Mouse (Mus musculus): ENCODE results near the gene Aifm3. TPM values are rescaled to one million over a fixed set of nuclear protein-coding genes. Genes with fewer than 3 reads are reported as not detected.
A peak's percentile ranks its signal among the peaks of the same experiment; 100 is the strongest.
"Not testable (repeated sequence)": the region's sequence is repeated elsewhere in the genome, so short reads cannot be mapped to it uniquely, and the experiment has no call there.

Aifm3 gene
- polyA plus RNA-seq, 1 experiment from 2014 or later: 13.6 TPM

DNA sequence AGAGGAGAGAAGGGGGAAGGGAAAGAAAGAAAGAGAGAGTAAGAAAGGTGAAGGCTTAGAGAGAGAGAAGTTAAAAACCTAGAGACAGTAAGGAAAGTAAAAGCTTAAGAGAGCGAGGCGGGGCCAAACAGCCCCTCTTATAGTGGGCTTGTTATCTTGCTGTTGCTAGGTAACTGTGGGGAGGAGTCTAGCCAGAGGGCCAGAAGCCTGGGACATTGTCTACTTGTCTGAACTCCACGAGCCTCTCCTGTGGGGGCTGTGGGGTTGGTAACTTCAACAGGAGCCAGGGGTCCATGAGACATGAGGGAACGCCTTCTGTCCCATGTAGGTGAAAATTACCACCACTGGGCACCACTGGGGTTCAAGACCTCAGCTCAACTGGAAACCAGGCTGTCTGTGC lies 65.3 kb downstream of the Aifm3 start:
- WGBS: 12% methylated on average over 4 of the region's 4 CpGs
- not testable (repeated sequence) for H3K4me3 ChIP-seq (ENCODE audit: low read depth, low read length)
- peak overlapping the region; percentile 9 for H3K27ac ChIP-seq (ENCODE audit: low read length)

GRCm38 (mm10) chr16:17556180-17556579 lies 66.8 kb downstream of the Aifm3 start:
- WGBS: 93% methylated on average over 4 of the region's 4 CpGs
- Histone ChIP-seq H3K4me2 (ENCODE audit: low read length) (no peak overlapping the region), H3K27ac (ENCODE audit: low read length) (no peak overlapping the region), H3K4me3 (ENCODE audit: low read depth, low read length) (no peak overlapping the region), H3K9ac (ENCODE audit: low read depth, low read length) (no peak overlapping the region), H3K4me1 (ENCODE audit: control insufficient read depth, insufficient read depth, low read length) (peaks cover 17% of the 10 kb centered on the region), H3K27me3 (ENCODE audit: control insufficient read depth, insufficient read depth, low read depth, low read length) (no peaks in the 10 kb centered on the region; the same call in 1 of the 2 replicates), H3K36me3 (ENCODE audit: control insufficient read depth, insufficient read depth, low read length) (no peaks in the 10 kb centered on the region), H3K9me3 (replicated peaks; ENCODE audit: control insufficient read depth, low read length, poor library complexity, severe bottlenecking) (no peaks in the 10 kb centered on the region)
- ATAC-seq: no peak

More for the DNA sequence above, 65.3 kb downstream of the Aifm3 start:
- ATAC-seq; H3K9ac ChIP-seq (ENCODE audit: low read depth, low read length); H3K9me3 ChIP-seq (replicated peaks; ENCODE audit: control insufficient read depth, low read length, poor library complexity, severe bottlenecking); H3K36me3 ChIP-seq (ENCODE audit: control insufficient read depth, insufficient read depth, low read length); H3K4me2 ChIP-seq (ENCODE audit: low read length); H3K27me3 ChIP-seq (ENCODE audit: control insufficient read depth, insufficient read depth, low read depth, low read length): not testable (repeated sequence)
- peaks cover 15% of the 10 kb centered on the region; the same call in 1 of the 2 replicates for H3K4me1 ChIP-seq (ENCODE audit: control insufficient read depth, insufficient read depth, low read length)

DNA sequence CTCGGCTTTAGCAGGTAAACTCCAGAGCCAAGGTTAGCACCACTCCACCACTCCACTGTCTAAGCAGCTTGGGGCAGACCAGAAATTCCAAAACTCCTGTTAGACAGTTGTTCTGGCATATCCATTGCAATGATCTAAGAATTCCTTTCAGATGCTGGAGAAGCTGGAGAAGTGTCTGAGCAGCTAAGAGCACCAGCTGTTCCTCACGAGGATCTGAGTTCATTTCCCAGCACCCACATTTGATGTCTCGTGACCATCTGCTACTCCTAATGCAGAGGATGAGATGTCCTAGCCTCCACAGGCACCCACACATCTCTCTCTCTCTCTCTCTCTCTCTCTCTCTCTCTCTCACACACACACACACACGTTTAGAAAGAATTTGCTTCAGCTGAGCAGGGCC lies 67.5 kb downstream of the Aifm3 start:
- ATAC-seq: no peak
- Histone ChIP-seq H3K9me3 (replicated peaks; ENCODE audit: control insufficient read depth, low read length, poor library complexity, severe bottlenecking) (no peaks in the 10 kb centered on the region), H3K36me3 (ENCODE audit: control insufficient read depth, insufficient read depth, low read length) (no peaks in the 10 kb centered on the region), H3K4me3 (ENCODE audit: low read depth, low read length) (no peak overlapping the region), H3K4me1 (ENCODE audit: control insufficient read depth, insufficient read depth, low read length) (peaks cover 23% of the 10 kb centered on the region), H3K4me2 (ENCODE audit: low read length) (no peak overlapping the region), H3K27me3 (ENCODE audit: control insufficient read depth, insufficient read depth, low read depth, low read length) (no peaks in the 10 kb centered on the region; the same call in 1 of the 2 replicates), H3K9ac (ENCODE audit: low read depth, low read length) (no peak overlapping the region), H3K27ac (ENCODE audit: low read length) (no peak overlapping the region)
- WGBS: 61% methylated on average over 4 of the region's 4 CpGs

Other genes with a start within 250 kb of the Aifm3 start
- gene Tmem191c, start 213.5 kb upstream of the Aifm3 start, polyA plus RNA-seq (2015; fragmentation: Nextera tagmentation; extraction: Ambion mirVana): 77.9 and 94.8 TPM in 2 replicates
- 2.8 and 3.7 TPM in 2 replicates for gene Serpind1, start 158.2 kb upstream of the Aifm3 start, polyA plus RNA-seq (2015; fragmentation: Nextera tagmentation; extraction: Ambion mirVana)
- 26.0 and 30.9 TPM in 2 replicates for gene Snap29, start 83.6 kb upstream of the Aifm3 start, polyA plus RNA-seq (2015; fragmentation: Nextera tagmentation; extraction: Ambion mirVana)
- 73.7 and 74.8 TPM in 2 replicates for gene Pi4ka, start 83.3 kb upstream of the Aifm3 start, polyA plus RNA-seq (2015; fragmentation: Nextera tagmentation; extraction: Ambion mirVana)
- 72.4 and 88.8 TPM in 2 replicates for gene Crkl, start 37.6 kb upstream of the Aifm3 start, polyA plus RNA-seq (2015; fragmentation: Nextera tagmentation; extraction: Ambion mirVana)
- gene Lztr1, start 19.1 kb downstream of the Aifm3 start, polyA plus RNA-seq (2015; fragmentation: Nextera tagmentation; extraction: Ambion mirVana): 145 and 151 TPM in 2 replicates
- gene Thap7, start 41.5 kb downstream of the Aifm3 start, polyA plus RNA-seq (2015; fragmentation: Nextera tagmentation; extraction: Ambion mirVana): 60.7 and 62.7 TPM in 2 replicates
- gene Lrrc74b, start 71.6 kb downstream of the Aifm3 start, polyA plus RNA-seq (2015; fragmentation: Nextera tagmentation; extraction: Ambion mirVana): 1.3 and 2.0 TPM in 2 replicates
- gene P2rx6, start 72.3 kb downstream of the Aifm3 start, polyA plus RNA-seq (2015; fragmentation: Nextera tagmentation; extraction: Ambion mirVana): 3.0 and 3.5 TPM in 2 replicates
- gene Slc7a4, start 93.6 kb downstream of the Aifm3 start, polyA plus RNA-seq (2015; fragmentation: Nextera tagmentation; extraction: Ambion mirVana): 43.7 and 49.5 TPM in 2 replicates
- gene Smpd4, start 129.7 kb downstream of the Aifm3 start, polyA plus RNA-seq (2015; fragmentation: Nextera tagmentation; extraction: Ambion mirVana): 27.6 and 28.4 TPM in 2 replicates
- 11.6 and 14.6 TPM in 2 replicates for gene Ccdc74a, start 156.9 kb downstream of the Aifm3 start, polyA plus RNA-seq (2015; fragmentation: Nextera tagmentation; extraction: Ambion mirVana)
- 47.5 and 47.9 TPM in 2 replicates for gene Med15, start 243.3 kb downstream of the Aifm3 start, polyA plus RNA-seq (2015; fragmentation: Nextera tagmentation; extraction: Ambion mirVana)

All from midbrain, embryonic 16.5 days (tissue).